Comparison of ENCODE assay signal across 9 mouse cellular contexts in the genomic region with DNA sequence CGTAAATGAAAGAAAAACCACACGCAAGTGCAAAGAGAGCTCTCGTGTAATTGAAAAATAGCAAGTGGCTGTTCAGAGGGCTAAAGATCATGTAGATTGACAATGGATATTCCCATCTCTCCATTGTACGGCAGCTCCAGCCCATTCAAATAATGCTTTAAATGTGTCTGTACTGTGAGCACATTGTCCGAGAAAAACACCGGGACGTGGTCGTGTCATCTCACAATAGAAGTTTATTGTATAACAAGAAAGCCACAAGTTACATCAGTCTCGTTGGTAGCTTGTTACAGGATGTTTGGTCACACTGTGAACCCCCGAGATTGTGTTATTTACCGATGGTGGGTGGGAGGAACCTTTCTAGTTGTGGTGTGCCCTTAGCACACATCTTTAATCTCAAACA. TPM values are rescaled to one million over a fixed set of nuclear protein-coding genes. Genes with fewer than 3 reads are reported as not detected.
DNase-seq lines count a peak whose midpoint lies in the region; ATAC-seq lines count a peak whose summit lies in the region.
"Had no signal": no experiment of that assay in that cellular context is flagged by ENCODE, and none has a peak within 500 bp of the region (broad histone marks: within the 10 kb centered on the region; RNA-seq: fewer than 3 reads in every experiment).

No protein-coding gene starts in this region.

- intact Hi-C loops in heart, postnatal 36 days (cut with DNase I), result loop anchor here (2.0 kb wide), 1 partner anchor 21 kb away; the partner anchor contains the start of gene Clk1

- no peaks in the 10 kb centered on the region for H3K27me3 ChIP-seq in heart, embryonic 10.5 days (ENCODE audit: insufficient read depth, poor library complexity, severe bottlenecking)
- no peaks in the 10 kb centered on the region for H3K27me3 ChIP-seq in forebrain, embryonic 16.5 days (replicated peaks; ENCODE audit: control insufficient read depth, insufficient read depth, low read length)
- H3K27me3 ChIP-seq: Patski had no signal

- peaks cover 18% of the 10 kb centered on the region for H3K4me1 ChIP-seq in heart, embryonic 10.5 days
- peaks cover 18% of the 10 kb centered on the region for H3K4me1 ChIP-seq in forebrain, embryonic 16.5 days (replicated peaks; ENCODE audit: control insufficient read depth, insufficient read depth, low read length)

- H3K4me2 ChIP-seq in forebrain, embryonic 16.5 days (ENCODE audit: low read length), result peak overlapping the region; percentile 61

- DNase-seq in heart, embryonic 10.5 days (ENCODE audit: low spot score), result no peak
- DNase-seq in heart, postnatal 36 days, result no peak
- DNase-seq in CD4-positive, CD25-positive, alpha-beta regulatory T cell, adult 2 months (ENCODE audit: low read depth, low spot score), result peak; percentile 44
- DNase-seq in spleen, adult 12 weeks (ENCODE audit: low spot score), result no peak
- DNase-seq in ovary, postnatal 10 days (ENCODE audit: low spot score), result no peak

- H3K9me3 ChIP-seq in heart, embryonic 10.5 days, result no peaks in the 10 kb centered on the region
- no peaks in the 10 kb centered on the region for H3K9me3 ChIP-seq in forebrain, embryonic 16.5 days (ENCODE audit: control insufficient read depth, low read length)

- 16% methylated on average over 11 of the region's 11 CpGs for WGBS in heart, embryonic 10.5 days
- WGBS in forebrain, embryonic 16.5 days, result 2% methylated on average over 11 of the region's 11 CpGs

- H3K4me3 ChIP-seq in heart, embryonic 10.5 days, result peak overlapping the region; percentile 75
- peak overlapping the region; percentile 55 for H3K4me3 ChIP-seq in forebrain, embryonic 16.5 days (replicated peaks; ENCODE audit: low read length)

- peak overlapping the region; percentile 78 for H3K9ac ChIP-seq in forebrain, embryonic 16.5 days (replicated peaks; ENCODE audit: low read depth, low read length)

- H3K36me3 ChIP-seq in heart, embryonic 10.5 days, result peaks cover 43% of the 10 kb centered on the region
- peaks cover 3% of the 10 kb centered on the region for H3K36me3 ChIP-seq in forebrain, embryonic 16.5 days (ENCODE audit: control insufficient read depth, insufficient read depth)

- no peak for ATAC-seq in forebrain, embryonic 16.5 days
- peak; percentile 19 for ATAC-seq in megakaryocyte, adult 5-6 weeks (ENCODE audit: poor library complexity, severe bottlenecking)
- ATAC-seq in cerebellum, adult (ENCODE audit: insufficient number of reproducible peaks, low FRiP score, low TSS enrichment), result no peak

- peak overlapping the region; percentile 92 for H3K27ac ChIP-seq in heart, embryonic 10.5 days
- peak overlapping the region; percentile 92 for H3K27ac ChIP-seq in forebrain, embryonic 16.5 days (ENCODE audit: low read length)

RNA-seq across cellular contexts. Expression of gene Ppil3, which starts 0.6 kb away (rescaled TPM):
- polyA plus RNA-seq in heart, embryonic 10.5 days (2016; fragmentation: Nextera tagmentation; extraction: Ambion mirVana), result 43.0 and 47.7 TPM in 2 replicates
- 10 to 100 TPM; 13.8 to 17.0 TPM for total RNA-seq in heart, postnatal 36 days (2021)
- polyA plus RNA-seq in forebrain, embryonic 16.5 days (2015; fragmentation: Nextera tagmentation; extraction: Ambion mirVana), result 54.1 and 61.4 TPM in 2 replicates
- total RNA-seq in megakaryocyte, adult 5-6 weeks (2015), result 60.5 and 62.9 TPM in 2 replicates
- 51.3 and 55.5 TPM in 2 replicates for total RNA-seq in megakaryocyte, adult 5-6 weeks (2017)

RNA-seq across cellular contexts. Expression of gene Nif3l1, which starts 0.9 kb away (rescaled TPM):
- polyA plus RNA-seq in heart, embryonic 10.5 days (2016; fragmentation: Nextera tagmentation; extraction: Ambion mirVana), result 35.7 and 48.5 TPM in 2 replicates
- 10 to 100 TPM in 1 of 2 experiments, 1 to 10 TPM in 1; 10.0 to 12.6 TPM for total RNA-seq in heart, postnatal 36 days (2021)
- polyA plus RNA-seq in forebrain, embryonic 16.5 days (2015; fragmentation: Nextera tagmentation; extraction: Ambion mirVana), result 65.8 and 68.1 TPM in 2 replicates
- 17.0 and 20.6 TPM in 2 replicates for total RNA-seq in megakaryocyte, adult 5-6 weeks (2015)
- 22.5 and 26.7 TPM in 2 replicates for total RNA-seq in megakaryocyte, adult 5-6 weeks (2017)

RNA-seq across cellular contexts. Expression of gene Clk1, which starts 22.0 kb away (rescaled TPM):
- 117 TPM in 2 replicates for polyA plus RNA-seq in heart, embryonic 10.5 days (2016; fragmentation: Nextera tagmentation; extraction: Ambion mirVana)
- total RNA-seq in heart, postnatal 36 days (2021), result 10 to 100 TPM; 59.6 to 68.2 TPM
- 192 and 208 TPM in 2 replicates for polyA plus RNA-seq in forebrain, embryonic 16.5 days (2015; fragmentation: Nextera tagmentation; extraction: Ambion mirVana)
- total RNA-seq in megakaryocyte, adult 5-6 weeks (2015), result 398 and 422 TPM in 2 replicates
- 345 and 361 TPM in 2 replicates for total RNA-seq in megakaryocyte, adult 5-6 weeks (2017)

RNA-seq across cellular contexts. Expression of gene Bzw1, which starts 53.2 kb away (rescaled TPM):
- polyA plus RNA-seq in heart, embryonic 10.5 days (2016; fragmentation: Nextera tagmentation; extraction: Ambion mirVana), result 287 and 342 TPM in 2 replicates
- total RNA-seq in heart, postnatal 36 days (2021), result 10 to 100 TPM; 73.7 to 74.5 TPM
- polyA plus RNA-seq in forebrain, embryonic 16.5 days (2015; fragmentation: Nextera tagmentation; extraction: Ambion mirVana), result 375 and 410 TPM in 2 replicates
- total RNA-seq in megakaryocyte, adult 5-6 weeks (2015), result 175 and 183 TPM in 2 replicates
- 166 and 175 TPM in 2 replicates for total RNA-seq in megakaryocyte, adult 5-6 weeks (2017)

RNA-seq across cellular contexts. Expression of gene Orc2, which starts 59.0 kb away (rescaled TPM):
- 33.6 and 39.8 TPM in 2 replicates for polyA plus RNA-seq in heart, embryonic 10.5 days (2016; fragmentation: Nextera tagmentation; extraction: Ambion mirVana)
- 10 to 100 TPM; 10.7 to 11.2 TPM for total RNA-seq in heart, postnatal 36 days (2021)
- 29.6 TPM in 2 replicates for polyA plus RNA-seq in forebrain, embryonic 16.5 days (2015; fragmentation: Nextera tagmentation; extraction: Ambion mirVana)
- 20.1 and 21.2 TPM in 2 replicates for total RNA-seq in megakaryocyte, adult 5-6 weeks (2015)
- total RNA-seq in megakaryocyte, adult 5-6 weeks (2017), result 46.7 and 61.8 TPM in 2 replicates

Comparison
In these comparisons a context has a peak if more than half of its experiments do, and no peak if none do; other contexts are left out.
1. RNA of gene Clk1, which starts 22.0 kb away (total RNA-seq): 345 to 422 TPM in megakaryocyte, adult 5-6 weeks; 59.6 to 68.2 TPM in heart, postnatal 36 days; every median in the first group is over 4 times any median in the second.